Mouse (Mus musculus): ENCODE results near the gene Tnfrsf25.

DNA sequence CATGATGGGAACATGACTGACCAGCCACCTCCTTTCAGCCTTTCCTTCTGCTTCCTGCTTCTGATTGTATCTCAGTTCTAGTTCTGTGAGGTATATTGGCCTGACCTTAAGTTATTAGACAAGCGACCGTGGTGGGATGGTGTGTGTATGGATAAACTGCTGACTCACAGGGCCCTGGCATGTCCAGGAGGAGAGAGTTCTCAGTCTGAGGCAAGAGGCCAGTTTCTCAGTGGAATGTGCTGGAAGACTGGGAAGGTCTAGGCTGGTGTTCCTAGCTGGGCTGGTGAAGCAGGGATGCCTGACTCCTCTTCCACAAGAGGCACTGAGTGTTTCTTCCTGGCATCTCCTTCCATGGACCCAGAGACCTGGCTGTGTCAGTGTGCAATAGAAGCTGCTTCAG is 47.0 kb downstream of the Tnfrsf25 start:
- TF ChIP-seq CTCF (IDR thresholded peaks at IDR 0.05; ENCODE audit: low read depth, low read length) (no peak), POLR2AphosphoS5 (IDR thresholded peaks at IDR 0.05; ENCODE audit: insufficient replicate concordance, low read depth, low read length) (no peak), GATA1 (IDR thresholded peaks at IDR 0.05; ENCODE audit: borderline replicate concordance, low read length) (no peak), TAL1 (conservative IDR thresholded peaks at IDR 0.05; ENCODE audit: low read depth, low read length) (no peak)
